Mouse (Mus musculus) hindbrain, embryonic 12.5 days (tissue): ENCODE results near the gene Zfp142. TPM values are rescaled to one million over a fixed set of nuclear protein-coding genes. Genes with fewer than 3 reads are reported as not detected.

Experiments used
- ATAC-seq: fragments of 200-750 bp; cut with Nextera tagmentation; 2 replicates; pipeline ENCODE4 v1.8.0; 2017; ENCODE audit warnings: moderate TSS enrichment; ENCODE audit not compliant: low FRiP score
- H3K27ac ChIP-seq: fragments of 300-500 bp; sonication (generic); 2 replicates; pipeline ENCODE4 v1.5.1; 2016; ENCODE audit warnings: mild to moderate bottlenecking
- H3K27me3 ChIP-seq: fragments of 300-500 bp; sonication (generic); 2 replicates; pipeline ENCODE4 v1.6.1; 2016; ENCODE audit warnings: mild to moderate bottlenecking
- H3K36me3 ChIP-seq: fragments of 300-500 bp; sonication (generic); 2 replicates; pipeline ENCODE4 v1.6.1; 2016; ENCODE audit warnings: mild to moderate bottlenecking
- H3K4me1 ChIP-seq: fragments of 300-500 bp; sonication (generic); 2 replicates; pipeline ENCODE4 v1.6.1; 2016
- H3K4me2 ChIP-seq: fragments of 300-500 bp; sonication (generic); replicated peaks from 2 replicates; pipeline ENCODE4 v1.6.1; 2016; ENCODE audit warnings: mild to moderate bottlenecking
- H3K4me3 ChIP-seq: fragments of 300-500 bp; sonication (generic); 2 replicates; pipeline ENCODE4 v1.5.1; 2016; ENCODE audit warnings: mild to moderate bottlenecking
- H3K9ac ChIP-seq: fragments of 300-500 bp; sonication (generic); 2 replicates; pipeline ENCODE4 v1.6.1; 2016; ENCODE audit warnings: mild to moderate bottlenecking, moderate library complexity
- H3K9me3 ChIP-seq: fragments of 300-500 bp; sonication (generic); replicated peaks from 2 replicates; pipeline ENCODE4 v1.6.1; 2016; ENCODE audit warnings: mild to moderate bottlenecking
- WGBS: fragments of 180-500 bp; shearing (Covaris S2); methylation state at CpG from one replicate; pipeline ENCODE4 v1.1.7; 2016; 5-methylcytosine and 5-hydroxymethylcytosine counted together
- microRNA-seq: library from miRNA; unstranded; fragments of <30 nt; microRNA quantifications from one replicate; pipeline ENCODE4, GENCODE M21; 2017
- polyA plus RNA-seq: library from polyadenylated mRNA; unstranded; fragments of >200 nt; fragmentation: Nextera tagmentation; extraction: Ambion mirVana; gene quantifications from 2 replicates; pipeline ENCODE4 v1.2.1, GENCODE M21; 2016

Gene Zfp142
- polyA plus RNA-seq, 1 experiment from 2014 or later, result 12.1 TPM

DNA sequence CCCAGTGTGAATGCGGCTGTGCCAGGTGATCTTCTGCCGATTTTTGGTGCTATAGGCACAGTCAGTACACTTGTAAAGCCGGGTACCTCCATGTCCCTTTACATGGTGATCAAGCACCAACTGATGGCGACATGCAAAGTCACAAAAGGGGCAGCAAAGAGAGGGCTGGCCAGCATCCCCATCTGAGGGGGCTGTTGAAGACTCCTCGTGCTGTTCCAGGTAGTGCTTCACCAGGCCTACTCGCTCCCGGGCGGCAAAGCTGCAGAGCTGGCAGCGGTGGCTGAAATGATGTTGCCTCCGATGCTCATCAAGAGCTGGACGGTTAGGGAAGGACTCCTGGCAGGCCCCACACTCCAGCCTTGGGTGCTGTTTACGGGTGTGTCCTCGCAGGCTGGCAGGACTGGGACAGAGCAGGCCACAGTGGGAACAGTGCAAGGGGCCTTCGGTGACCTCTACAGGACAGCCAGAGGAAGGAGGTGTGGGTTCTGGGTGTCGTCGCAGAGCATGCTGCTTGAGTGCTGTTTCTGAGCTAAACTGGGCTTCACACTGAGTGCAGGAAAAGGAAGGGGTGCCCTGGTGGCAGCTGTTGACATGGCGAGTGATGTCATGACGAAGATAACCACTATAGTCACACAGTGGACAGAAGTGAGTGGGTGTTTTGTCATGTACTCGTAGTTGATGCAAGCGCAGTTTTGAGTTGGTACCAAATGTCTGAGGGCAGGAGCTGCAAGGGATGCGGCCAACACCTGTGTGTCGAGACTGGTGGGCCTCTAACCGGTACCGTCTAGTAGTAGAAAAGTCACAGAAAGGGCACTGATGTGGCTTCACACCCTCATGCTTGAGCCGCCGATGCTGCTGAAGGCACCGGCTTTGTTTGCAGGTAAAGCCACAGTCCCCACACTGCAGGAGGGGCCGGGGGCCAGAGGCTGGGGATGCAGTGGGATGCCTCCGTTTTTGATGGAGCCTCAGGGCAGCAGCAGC is 18.0 kb downstream of the Zfp142 start:
- Histone ChIP-seq H3K4me2 (no peak overlapping the region), H3K27me3 (no peaks in the 10 kb centered on the region), H3K4me1 (no peaks in the 10 kb centered on the region), H3K9ac (no peak overlapping the region), H3K27ac (no peak overlapping the region), H3K4me3 (no peak overlapping the region), H3K36me3 (peaks cover 83% of the 10 kb centered on the region), H3K9me3 (no peaks in the 10 kb centered on the region)
- WGBS, result 93% methylated on average over 29 of the region's 29 CpGs
- no peak for ATAC-seq

DNA sequence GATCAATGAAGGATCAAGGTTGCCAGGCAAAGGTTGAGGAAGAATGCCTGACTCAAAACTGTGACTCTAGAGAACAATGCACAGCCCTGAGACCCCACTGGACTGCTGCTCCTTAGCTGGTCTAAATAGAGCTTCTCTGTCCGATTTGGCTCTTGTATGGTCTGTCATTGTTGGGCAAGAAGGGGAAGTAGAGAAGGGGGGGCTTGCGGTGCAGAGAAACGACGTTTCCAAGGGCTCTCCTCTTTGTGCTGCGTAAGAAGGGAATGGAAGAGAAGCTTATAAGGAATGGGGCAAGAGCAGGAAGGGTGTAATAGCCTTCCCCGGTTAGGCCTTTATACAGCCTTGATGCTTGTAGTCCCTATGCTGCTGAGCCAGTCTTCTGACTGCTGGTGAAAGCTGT is 22.2 kb downstream of the Zfp142 start:
- Histone ChIP-seq H3K4me3 (no peak overlapping the region), H3K27ac (no peak overlapping the region), H3K27me3 (no peaks in the 10 kb centered on the region), H3K9me3 (no peaks in the 10 kb centered on the region), H3K4me1 (no peaks in the 10 kb centered on the region), H3K9ac (no peak overlapping the region), H3K36me3 (peaks cover 68% of the 10 kb centered on the region), H3K4me2 (no peak overlapping the region)
- 69% methylated on average over 6 of the region's 6 CpGs for WGBS
- ATAC-seq, result no peak

DNA sequence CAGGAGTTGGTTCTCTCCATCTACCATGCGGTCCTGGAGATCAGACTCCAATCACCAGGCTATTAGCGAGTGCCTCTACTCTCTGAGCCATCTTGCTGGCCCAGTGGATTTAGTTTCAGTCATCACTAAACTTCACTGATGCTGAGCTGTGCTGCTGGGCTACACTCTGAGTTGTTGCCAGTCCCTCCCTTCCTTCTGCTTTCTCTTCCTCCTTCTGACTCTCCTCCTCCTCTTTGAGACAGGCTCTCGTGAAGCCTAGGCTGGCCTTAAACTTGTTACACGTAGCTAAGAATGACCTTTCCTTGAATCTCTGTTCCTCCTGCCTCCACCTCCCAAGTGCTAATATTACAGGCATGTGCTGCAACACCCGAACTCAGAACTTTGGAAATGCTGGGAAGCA is 29.0 kb downstream of the Zfp142 start:
- Histone ChIP-seq H3K27ac (no peak overlapping the region), H3K9me3 (no peaks in the 10 kb centered on the region), H3K9ac (no peak overlapping the region), H3K27me3 (no peaks in the 10 kb centered on the region), H3K4me2 (no peak overlapping the region), H3K36me3 (peaks cover 6% of the 10 kb centered on the region; the same call in 1 of the 2 replicates), H3K4me1 (no peaks in the 10 kb centered on the region), H3K4me3 (no peak overlapping the region)
- WGBS, result 88% methylated on average over 5 of the region's 5 CpGs
- no peak for ATAC-seq

DNA sequence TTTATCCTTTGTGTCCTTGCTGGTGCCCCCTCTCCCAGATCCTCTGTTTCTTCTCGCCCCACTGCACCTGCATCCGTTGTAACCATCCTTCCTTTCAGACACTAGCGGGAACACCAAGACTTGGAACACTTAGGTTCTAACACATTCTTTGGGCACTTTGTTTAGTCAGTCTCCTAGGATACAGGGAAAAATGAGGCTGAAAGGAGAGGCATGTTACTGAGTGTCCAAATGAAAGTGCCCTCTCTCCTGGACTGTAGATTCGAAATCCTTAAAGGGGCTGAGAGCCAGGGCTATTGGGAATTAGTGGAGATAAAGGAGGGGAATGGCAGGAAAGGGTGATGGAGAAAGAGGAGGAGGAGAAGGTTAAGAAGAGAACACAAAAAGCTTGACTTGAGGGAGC is 43.9 kb downstream of the Zfp142 start, which contains the start of gene Usp37:
Gene Usp37, minus strand, starts transcription at position 101 of the 400 bp plus-strand sequence.
- H3K4me2 ChIP-seq, result no peak within 1 kb of the TSS
- no peaks in the 10 kb centered on the region for H3K9me3 ChIP-seq
- no peak within 1 kb of the TSS for H3K4me3 ChIP-seq
- H3K36me3 ChIP-seq, result no peaks in the 10 kb centered on the region
- WGBS, result 46% methylated on average over 4 of the region's 4 CpGs
- peaks cover 9% of the 10 kb centered on the region for H3K4me1 ChIP-seq
- H3K9ac ChIP-seq, result no peak within 1 kb of the TSS
- ATAC-seq, result no peak
- no peaks in the 10 kb centered on the region for H3K27me3 ChIP-seq
- H3K27ac ChIP-seq, result no peak within 1 kb of the TSS

DNA sequence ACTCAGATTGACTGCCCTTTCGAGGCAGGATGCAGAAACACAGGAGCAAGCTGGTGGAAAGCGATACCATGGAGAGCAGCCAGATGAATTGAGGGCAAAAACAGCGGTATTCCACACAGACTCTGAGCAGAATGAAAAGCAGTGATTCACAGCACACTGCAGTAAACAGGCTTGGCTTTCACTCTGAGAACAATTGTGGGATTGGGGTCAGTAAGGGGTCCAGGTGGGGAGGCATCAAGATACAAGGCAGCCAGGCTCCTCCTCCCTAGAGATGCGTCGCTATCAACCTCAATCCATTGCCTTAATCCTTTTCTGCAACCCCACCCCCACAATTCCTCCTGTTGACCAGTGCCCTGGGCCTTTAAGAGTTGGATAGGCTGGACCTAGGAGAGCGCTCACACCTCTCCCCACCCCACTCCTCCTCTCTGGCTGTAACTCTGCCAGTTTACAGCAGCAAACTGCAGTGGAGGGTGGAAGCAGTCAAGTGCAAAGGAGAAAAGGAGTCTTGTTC is 45.5 kb downstream of the Zfp142 start, which contains the start of gene Plcd4:
Gene Plcd4, plus strand, starts transcription at position 438 of the 511 bp plus-strand sequence.
- H3K4me1 ChIP-seq, result peaks cover 9% of the 10 kb centered on the region
- WGBS, result 4% methylated on average over 6 of the region's 6 CpGs

DNA sequence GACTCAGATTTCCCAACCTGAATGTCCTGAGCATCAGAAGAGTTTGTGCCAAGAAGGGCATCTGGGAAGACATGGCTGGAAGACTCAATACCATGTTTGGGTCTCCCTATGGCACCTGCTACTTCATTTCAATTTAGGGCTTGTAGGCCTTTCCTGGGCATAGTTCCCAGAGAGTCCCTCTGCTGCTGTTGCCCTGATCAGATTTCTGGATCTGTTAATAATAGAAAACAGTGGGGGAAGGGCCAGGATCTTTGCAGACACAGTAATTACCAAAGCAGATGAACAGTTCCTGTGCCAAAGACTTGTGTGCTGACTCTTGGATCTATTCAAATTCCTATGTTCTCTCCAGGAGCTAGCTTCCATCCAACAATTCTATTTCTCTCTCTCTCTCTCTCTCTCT is 49.4 kb downstream of the Zfp142 start:
- no peak for ATAC-seq
- Histone ChIP-seq H3K27ac (no peak overlapping the region), H3K36me3 (no peaks in the 10 kb centered on the region), H3K9me3 (no peaks in the 10 kb centered on the region), H3K4me2 (no peak overlapping the region), H3K4me3 (no peak overlapping the region), H3K4me1 (peaks cover 9% of the 10 kb centered on the region), H3K9ac (no peak overlapping the region), H3K27me3 (no peaks in the 10 kb centered on the region)

More for the DNA sequence above, 45.5 kb downstream of the Zfp142 start, which contains the start of gene Plcd4:
- Histone ChIP-seq H3K27me3 (no peaks in the 10 kb centered on the region), H3K9me3 (no peaks in the 10 kb centered on the region), H3K9ac (no peak within 1 kb of the TSS), H3K4me2 (peak within 1 kb of the TSS; percentile 36), H3K4me3 (no peak within 1 kb of the TSS), H3K36me3 (no peaks in the 10 kb centered on the region), H3K27ac (no peak within 1 kb of the TSS)
- ATAC-seq, result 0 out of 2 replicates have a peak, but pooled peaks have one; percentile 35

DNA sequence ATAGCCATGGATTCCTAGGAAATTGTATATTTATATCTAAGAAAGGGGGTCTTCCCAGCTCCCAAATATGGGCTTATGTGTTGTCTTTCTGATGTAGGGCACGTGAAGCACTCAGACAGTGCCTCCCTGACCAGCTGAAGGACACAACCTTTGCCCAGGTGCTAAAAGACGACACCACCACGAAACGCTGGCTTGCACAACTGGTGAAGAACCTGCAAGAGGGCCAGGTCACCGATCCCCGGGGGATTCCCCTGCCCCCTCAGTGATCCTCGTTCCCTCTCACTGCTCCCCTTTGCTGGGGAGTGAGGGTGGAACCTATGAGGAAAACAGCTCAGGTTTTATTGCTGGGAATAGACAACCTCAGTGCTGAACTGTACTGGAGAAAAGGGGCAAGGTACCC is 59.5 kb downstream of the Zfp142 start:
- H3K4me1 ChIP-seq, result no peaks in the 10 kb centered on the region
- H3K27ac ChIP-seq, result no peak overlapping the region
- WGBS, result 93% methylated on average over 7 of the region's 7 CpGs
- no peak overlapping the region for H3K4me3 ChIP-seq
- no peaks in the 10 kb centered on the region for H3K9me3 ChIP-seq
- H3K36me3 ChIP-seq, result peaks cover 81% of the 10 kb centered on the region
- no peak for ATAC-seq
- no peak overlapping the region for H3K4me2 ChIP-seq
- no peaks in the 10 kb centered on the region for H3K27me3 ChIP-seq
- H3K9ac ChIP-seq, result no peak overlapping the region

DNA sequence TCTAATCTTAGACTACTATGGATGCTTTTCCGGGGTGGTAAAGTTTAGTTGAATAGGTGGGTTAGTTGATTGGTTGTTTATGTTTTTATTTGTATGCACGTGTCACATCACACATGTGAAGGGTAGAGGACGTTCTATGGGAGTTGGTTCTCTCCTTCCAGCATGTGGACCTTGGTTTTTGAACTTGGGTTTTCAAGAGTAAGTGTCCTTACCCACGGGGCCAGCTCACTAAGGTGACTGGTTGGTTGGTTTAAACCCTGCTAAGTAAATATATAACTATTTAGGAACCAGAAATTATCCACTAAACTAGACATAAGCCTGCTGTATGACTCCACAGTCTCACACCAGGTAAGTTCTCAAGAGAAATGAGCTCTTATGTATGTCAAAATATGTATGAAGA is 63.3 kb downstream of the Zfp142 start:
- H3K36me3 ChIP-seq, result peaks cover 75% of the 10 kb centered on the region
- H3K9me3 ChIP-seq, result no peaks in the 10 kb centered on the region
- H3K9ac ChIP-seq, result no peak overlapping the region
- ATAC-seq, result no peak
- H3K4me3 ChIP-seq, result no peak overlapping the region
- no peaks in the 10 kb centered on the region for H3K4me1 ChIP-seq
- 88% methylated on average over 4 of the region's 4 CpGs for WGBS
- no peak overlapping the region for H3K4me2 ChIP-seq
- no peak overlapping the region for H3K27ac ChIP-seq
- no peaks in the 10 kb centered on the region for H3K27me3 ChIP-seq

DNA sequence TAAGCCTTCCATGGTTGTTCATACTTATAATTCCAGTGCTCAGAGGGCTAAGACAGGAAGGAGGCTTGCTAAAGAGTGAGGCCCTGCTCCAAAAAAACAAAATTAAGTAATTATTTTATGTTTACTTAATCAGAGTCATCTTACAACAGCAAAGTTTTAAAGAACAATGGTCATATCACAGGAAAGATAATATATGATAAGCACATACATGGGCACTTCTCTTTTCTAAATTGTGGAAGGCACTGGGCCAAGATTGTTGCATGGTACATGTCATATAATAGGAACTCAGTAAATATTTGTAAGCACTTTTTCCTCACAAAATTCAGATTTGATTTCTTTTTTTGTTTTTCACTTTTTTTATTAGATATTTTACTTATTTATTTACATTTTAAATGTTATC is 68.2 kb downstream of the Zfp142 start:
- Histone ChIP-seq H3K9ac (no peak overlapping the region), H3K27ac (no peak overlapping the region), H3K27me3 (no peaks in the 10 kb centered on the region), H3K4me2 (no peak overlapping the region), H3K9me3 (no peaks in the 10 kb centered on the region), H3K36me3 (peaks cover 60% of the 10 kb centered on the region), H3K4me1 (no peaks in the 10 kb centered on the region), H3K4me3 (no peak overlapping the region)
- no peak for ATAC-seq

Small RNA genes lying within 50 kb of the gene (microRNA-seq; reads per million reads assigned to microRNA genes)
- not detected for gene Gm25035

Other genes starting within 250 kb of the Zfp142 start
- gene Catip, start 226.1 kb downstream of the Zfp142 start, polyA plus RNA-seq, result 1.4 and 1.5 TPM in 2 replicates
- 2.0 and 2.2 TPM in 2 replicates for gene Slc11a1, start 213.1 kb downstream of the Zfp142 start, polyA plus RNA-seq
- gene Ctdsp1, start 196.7 kb downstream of the Zfp142 start, polyA plus RNA-seq, result 38.8 and 39.2 TPM in 2 replicates
- gene Vil1, start 178.9 kb downstream of the Zfp142 start, polyA plus RNA-seq, result 0.09 and 0.14 TPM in 2 replicates
- 61.4 and 61.9 TPM in 2 replicates for gene Cnot9, start 82.2 kb downstream of the Zfp142 start, polyA plus RNA-seq
- gene Plcd4, start 45.4 kb downstream of the Zfp142 start, polyA plus RNA-seq, result 1.2 and 1.6 TPM in 2 replicates
- gene Usp37, start 44.0 kb downstream of the Zfp142 start, polyA plus RNA-seq, result 35.3 and 38.5 TPM in 2 replicates
- 15.3 and 16.8 TPM in 2 replicates for gene Bcs1l, start within 50 bp of the Zfp142 start, polyA plus RNA-seq
- gene Rnf25, start 13.2 kb upstream of the Zfp142 start, polyA plus RNA-seq, result 35.2 and 35.8 TPM in 2 replicates
- 21.3 and 34.3 TPM in 2 replicates for gene Stk36, start 13.2 kb upstream of the Zfp142 start, polyA plus RNA-seq
- gene Ttll4, start 73.5 kb upstream of the Zfp142 start, polyA plus RNA-seq, result 27.1 and 36.5 TPM in 2 replicates
- 3.2 and 4.6 TPM in 2 replicates for gene Cyp27a1, start 125.3 kb upstream of the Zfp142 start, polyA plus RNA-seq
- gene Prkag3, start 161.0 kb upstream of the Zfp142 start, polyA plus RNA-seq, result 0.21 and 0.38 TPM in 2 replicates
- 9.6 and 11.4 TPM in 2 replicates for gene Wnt6, start 183.6 kb upstream of the Zfp142 start, polyA plus RNA-seq
- gene Wnt10a, start 203.3 kb upstream of the Zfp142 start, polyA plus RNA-seq, result 1.2 and 2.3 TPM in 2 replicates